Mouse (Mus musculus): ENCODE results near the gene Cux1. TPM values are rescaled to one million over a fixed set of nuclear protein-coding genes. Genes with fewer than 3 reads are reported as not detected.

Cux1 gene
- polyA plus RNA-seq, 1 experiment from 2014 or later: 112 TPM

- ATAC-seq (ENCODE audit: low FRiP score, low TSS enrichment) (no peak), DNase-seq (no peak)
- peaks cover 24% of the 10 kb centered on the region for H3K36me3 ChIP-seq (ENCODE audit: control insufficient read depth, insufficient read depth, low read length)
- H3K4me3 ChIP-seq (replicated peaks; ENCODE audit: low read depth, low read length): no peak overlapping the region
- H3K4me2 ChIP-seq (ENCODE audit: low read length): no peak overlapping the region
- H3K9ac ChIP-seq (replicated peaks; ENCODE audit: low read length): no peak overlapping the region
- no peaks in the 10 kb centered on the region for H3K4me1 ChIP-seq (ENCODE audit: control insufficient read depth, insufficient read depth, low read length)
- no peaks in the 10 kb centered on the region for H3K9me3 ChIP-seq (ENCODE audit: control insufficient read depth, low read length)
- no peaks in the 10 kb centered on the region for H3K27me3 ChIP-seq (ENCODE audit: control insufficient read depth, insufficient read depth, low read length)
- H3K27ac ChIP-seq (replicated peaks; ENCODE audit: low read depth, low read length): no peak overlapping the region
- WGBS: 93% methylated on average over 15 of the region's 15 CpGs
Observed at GRCm38 (mm10) chr5:136343156-136343890, 224.0 kb downstream of the Cux1 start.

- Histone ChIP-seq H3K36me3 (ENCODE audit: control insufficient read depth, insufficient read depth, low read length) (peaks cover 41% of the 10 kb centered on the region), H3K27me3 (ENCODE audit: control insufficient read depth, insufficient read depth, low read length) (no peaks in the 10 kb centered on the region), H3K4me1 (ENCODE audit: control insufficient read depth, insufficient read depth, low read length) (no peaks in the 10 kb centered on the region), H3K4me2 (ENCODE audit: low read length) (no peak overlapping the region), H3K9ac (replicated peaks; ENCODE audit: low read length) (no peak overlapping the region), H3K27ac (replicated peaks; ENCODE audit: low read depth, low read length) (no peak overlapping the region), H3K4me3 (replicated peaks; ENCODE audit: low read depth, low read length) (no peak overlapping the region), H3K9me3 (ENCODE audit: control insufficient read depth, low read length) (no peaks in the 10 kb centered on the region)
- 94% methylated on average over 4 of the region's 4 CpGs for WGBS
- ATAC-seq (ENCODE audit: low FRiP score, low TSS enrichment) (no peak), DNase-seq (no peak)
Observed at GRCm38 (mm10) chr5:136336798-136337527, 230.3 kb downstream of the Cux1 start.

- H3K36me3 ChIP-seq (ENCODE audit: control insufficient read depth, insufficient read depth, low read length): peaks cover 41% of the 10 kb centered on the region
- 92% methylated on average over 4 of the region's 4 CpGs for WGBS
- ATAC-seq (ENCODE audit: low FRiP score, low TSS enrichment): no peak
Observed at GRCm38 (mm10) chr5:136335681-136336080, 231.6 kb downstream of the Cux1 start.

GRCm38 (mm10) chr5:136334780-136335179 is 232.5 kb downstream of the Cux1 start:
- ATAC-seq (ENCODE audit: low FRiP score, low TSS enrichment) (no peak), DNase-seq (no peak)
- no peak overlapping the region for H3K4me2 ChIP-seq (ENCODE audit: low read length)
- peaks cover 46% of the 10 kb centered on the region for H3K36me3 ChIP-seq (ENCODE audit: control insufficient read depth, insufficient read depth, low read length)
- no peaks in the 10 kb centered on the region for H3K27me3 ChIP-seq (ENCODE audit: control insufficient read depth, insufficient read depth, low read length)
- H3K4me1 ChIP-seq (ENCODE audit: control insufficient read depth, insufficient read depth, low read length): no peaks in the 10 kb centered on the region
- no peak overlapping the region for H3K9ac ChIP-seq (replicated peaks; ENCODE audit: low read length)
- no peak overlapping the region for H3K4me3 ChIP-seq (replicated peaks; ENCODE audit: low read depth, low read length)
- WGBS: 87% methylated on average over 4 of the region's 4 CpGs
- no peaks in the 10 kb centered on the region for H3K9me3 ChIP-seq (ENCODE audit: control insufficient read depth, low read length)
- no peak overlapping the region for H3K27ac ChIP-seq (replicated peaks; ENCODE audit: low read depth, low read length)

More at GRCm38 (mm10) chr5:136335681-136336080, 231.6 kb downstream of the Cux1 start:
- no peaks in the 10 kb centered on the region for H3K9me3 ChIP-seq (ENCODE audit: control insufficient read depth, low read length)
- no peak overlapping the region for H3K4me2 ChIP-seq (ENCODE audit: low read length)
- DNase-seq: no peak
- no peak overlapping the region for H3K4me3 ChIP-seq (replicated peaks; ENCODE audit: low read depth, low read length)
- H3K9ac ChIP-seq (replicated peaks; ENCODE audit: low read length): no peak overlapping the region
- no peaks in the 10 kb centered on the region for H3K4me1 ChIP-seq (ENCODE audit: control insufficient read depth, insufficient read depth, low read length)
- H3K27me3 ChIP-seq (ENCODE audit: control insufficient read depth, insufficient read depth, low read length): no peaks in the 10 kb centered on the region
- H3K27ac ChIP-seq (replicated peaks; ENCODE audit: low read depth, low read length): no peak overlapping the region

- ATAC-seq (ENCODE audit: low FRiP score, low TSS enrichment): no peak
- H3K27me3 ChIP-seq (ENCODE audit: control insufficient read depth, insufficient read depth, low read length): no peaks in the 10 kb centered on the region
- H3K36me3 ChIP-seq (ENCODE audit: control insufficient read depth, insufficient read depth, low read length): peaks cover 38% of the 10 kb centered on the region
- no peak for DNase-seq
- H3K27ac ChIP-seq (replicated peaks; ENCODE audit: low read depth, low read length): no peak overlapping the region
- no peak overlapping the region for H3K4me3 ChIP-seq (replicated peaks; ENCODE audit: low read depth, low read length)
- no peak overlapping the region for H3K9ac ChIP-seq (replicated peaks; ENCODE audit: low read length)
- H3K9me3 ChIP-seq (ENCODE audit: control insufficient read depth, low read length): no peaks in the 10 kb centered on the region
- no peak overlapping the region for H3K4me2 ChIP-seq (ENCODE audit: low read length)
- no peaks in the 10 kb centered on the region for H3K4me1 ChIP-seq (ENCODE audit: control insufficient read depth, insufficient read depth, low read length)
- WGBS: 100% methylated on average over 1 of the region's 1 CpGs
Observed at GRCm38 (mm10) chr5:136334051-136334450, 233.2 kb downstream of the Cux1 start.

GRCm38 (mm10) chr5:136332786-136333462 is 234.4 kb downstream of the Cux1 start:
- H3K9ac ChIP-seq (replicated peaks; ENCODE audit: low read length): no peak overlapping the region
- H3K9me3 ChIP-seq (ENCODE audit: control insufficient read depth, low read length): no peaks in the 10 kb centered on the region
- WGBS: 63% methylated on average over 11 of the region's 11 CpGs
- no peak overlapping the region for H3K4me3 ChIP-seq (replicated peaks; ENCODE audit: low read depth, low read length)
- peak; percentile 43 for DNase-seq
- no peaks in the 10 kb centered on the region for H3K27me3 ChIP-seq (ENCODE audit: control insufficient read depth, insufficient read depth, low read length)
- H3K4me1 ChIP-seq (ENCODE audit: control insufficient read depth, insufficient read depth, low read length): no peaks in the 10 kb centered on the region
- no peak for ATAC-seq (ENCODE audit: low FRiP score, low TSS enrichment)
- peak overlapping the region; percentile 34; the same call in 1 of the 2 replicates for H3K27ac ChIP-seq (replicated peaks; ENCODE audit: low read depth, low read length)
- H3K4me2 ChIP-seq (ENCODE audit: low read length): no peak overlapping the region
- H3K36me3 ChIP-seq (ENCODE audit: control insufficient read depth, insufficient read depth, low read length): peaks cover 40% of the 10 kb centered on the region

GRCm38 (mm10) chr5:136327736-136328135 is 239.6 kb downstream of the Cux1 start:
- Histone ChIP-seq H3K9ac (replicated peaks; ENCODE audit: low read length) (no peak overlapping the region), H3K27me3 (ENCODE audit: control insufficient read depth, insufficient read depth, low read length) (no peaks in the 10 kb centered on the region), H3K4me3 (replicated peaks; ENCODE audit: low read depth, low read length) (no peak overlapping the region), H3K36me3 (ENCODE audit: control insufficient read depth, insufficient read depth, low read length) (peaks cover 46% of the 10 kb centered on the region), H3K4me2 (ENCODE audit: low read length) (no peak overlapping the region), H3K4me1 (ENCODE audit: control insufficient read depth, insufficient read depth, low read length) (no peaks in the 10 kb centered on the region), H3K27ac (replicated peaks; ENCODE audit: low read depth, low read length) (no peak overlapping the region), H3K9me3 (ENCODE audit: control insufficient read depth, low read length) (no peaks in the 10 kb centered on the region)
- ATAC-seq (ENCODE audit: low FRiP score, low TSS enrichment): no peak
- WGBS: 96% methylated on average over 2 of the region's 2 CpGs
- no peak for DNase-seq

GRCm38 (mm10) chr5:136326626-136327025 is 240.7 kb downstream of the Cux1 start:
- H3K4me1 ChIP-seq (ENCODE audit: control insufficient read depth, insufficient read depth, low read length): no peaks in the 10 kb centered on the region
- DNase-seq (no peak), ATAC-seq (ENCODE audit: low FRiP score, low TSS enrichment) (no peak)
- no peak overlapping the region for H3K9ac ChIP-seq (replicated peaks; ENCODE audit: low read length)
- no peak overlapping the region for H3K4me2 ChIP-seq (ENCODE audit: low read length)
- no peak overlapping the region for H3K27ac ChIP-seq (replicated peaks; ENCODE audit: low read depth, low read length)
- WGBS: 92% methylated on average over 13 of the region's 13 CpGs
- H3K36me3 ChIP-seq (ENCODE audit: control insufficient read depth, insufficient read depth, low read length): peaks cover 50% of the 10 kb centered on the region
- no peak overlapping the region for H3K4me3 ChIP-seq (replicated peaks; ENCODE audit: low read depth, low read length)
- H3K27me3 ChIP-seq (ENCODE audit: control insufficient read depth, insufficient read depth, low read length): no peaks in the 10 kb centered on the region
- no peaks in the 10 kb centered on the region for H3K9me3 ChIP-seq (ENCODE audit: control insufficient read depth, low read length)
